Mouse (Mus musculus) heart, embryonic 13.5 days (tissue): ENCODE results near the gene Krtap3-3. TPM values are rescaled to one million over a fixed set of nuclear protein-coding genes. Genes with fewer than 3 reads are reported as not detected.
"Not testable (repeated sequence)": the region's sequence is repeated elsewhere in the genome, so short reads cannot be mapped to it uniquely, and the experiment has no call there.

ENCODE experiments used
- ATAC-seq: fragments of 200-750 bp; cut with Nextera tagmentation; 2 replicates; pipeline ENCODE4 v1.8.0; 2017; ENCODE audit warnings: moderate TSS enrichment; ENCODE audit not compliant: insufficient number of reproducible peaks, low FRiP score, low TSS enrichment; ENCODE audit errors: extremely low read depth
- H3K27ac ChIP-seq: fragments of 300-500 bp; sonication (generic); replicated peaks from 2 replicates; pipeline ENCODE4 v1.5.1; 2015; ENCODE audit warnings: moderate library complexity, mild to moderate bottlenecking, inconsistent platforms
- H3K27me3 ChIP-seq: fragments of 300-500 bp; sonication (generic); replicated peaks from 2 replicates; pipeline ENCODE4 v1.6.1; 2015; ENCODE audit warnings: mild to moderate bottlenecking, inconsistent platforms
- H3K36me3 ChIP-seq: fragments of 300-500 bp; sonication (generic); 2 replicates; pipeline ENCODE4 v1.6.1; 2015; ENCODE audit warnings: mild to moderate bottlenecking, inconsistent platforms
- H3K4me1 ChIP-seq: fragments of 300-500 bp; sonication (generic); 2 replicates; pipeline ENCODE4 v1.6.1; 2015; ENCODE audit warnings: inconsistent platforms
- H3K4me2 ChIP-seq: fragments of 300-500 bp; sonication (generic); 2 replicates; pipeline ENCODE4 v1.6.1; 2015; ENCODE audit warnings: inconsistent platforms, mild to moderate bottlenecking, moderate library complexity
- H3K4me3 ChIP-seq: fragments of 300-500 bp; sonication (generic); 2 replicates; pipeline ENCODE4 v1.5.1; 2015; ENCODE audit warnings: moderate library complexity, mild to moderate bottlenecking, inconsistent platforms
- H3K9ac ChIP-seq: fragments of 300-500 bp; sonication (generic); 2 replicates; pipeline ENCODE4 v1.6.1; 2015; ENCODE audit warnings: inconsistent platforms, mild to moderate bottlenecking, moderate library complexity
- H3K9me3 ChIP-seq: fragments of 300-500 bp; sonication (generic); 2 replicates; pipeline ENCODE4 v1.6.1; 2016; ENCODE audit warnings: inconsistent platforms
- WGBS: fragments of 180-500 bp; shearing (Covaris S2); methylation state at CpG from one replicate; pipeline ENCODE4 v1.1.7; 2015; ENCODE audit warnings: mixed read lengths; 5-methylcytosine and 5-hydroxymethylcytosine counted together
- polyA plus RNA-seq: library from polyadenylated mRNA; unstranded; fragments of >200 nt; fragmentation: Nextera tagmentation; extraction: Ambion mirVana; gene quantifications from 2 replicates; pipeline ENCODE4 v1.2.1, GENCODE M21; 2015

Krtap3-3 gene
- polyA plus RNA-seq: not detected in 2 replicates

GRCm38 (mm10) chr11:99550765-99551164 lies at the start of gene Krtap3-3:
Gene Krtap3-3 (minus strand): TSS chr11:99550865.
- no peak within 1 kb of the TSS for H3K4me3 ChIP-seq
- H3K4me1 ChIP-seq: no peaks in the 10 kb centered on the region
- no peak for ATAC-seq
- no peak within 1 kb of the TSS for H3K4me2 ChIP-seq
- H3K36me3 ChIP-seq: no peaks in the 10 kb centered on the region
- H3K9ac ChIP-seq: no peak within 1 kb of the TSS
- no peak within 1 kb of the TSS for H3K27ac ChIP-seq
- WGBS: 57% methylated on average over 4 of the region's 4 CpGs
- H3K27me3 ChIP-seq: no peaks in the 10 kb centered on the region
- H3K9me3 ChIP-seq: peaks cover 3% of the 10 kb centered on the region; the same call in 1 of the 2 replicates

GRCm38 (mm10) chr11:99597742-99598141 lies 47.1 kb upstream of the Krtap3-3 start, which contains the start of gene Krtap9-3:
Gene Krtap9-3 (minus strand): TSS chr11:99598105.
- not testable (repeated sequence) for H3K9me3 ChIP-seq, ATAC-seq, H3K9ac ChIP-seq, H3K27ac ChIP-seq, H3K4me3 ChIP-seq, H3K4me2 ChIP-seq, H3K4me1 ChIP-seq, H3K27me3 ChIP-seq, H3K36me3 ChIP-seq
- WGBS: 78% methylated on average over 6 of the region's 6 CpGs

GRCm38 (mm10) chr11:99590981-99591380 lies 40.3 kb upstream of the Krtap3-3 start, which contains the start of gene Krtap1-3:
Gene Krtap1-3 (minus strand): TSS chr11:99591339.
- no peak within 1 kb of the TSS for H3K4me3 ChIP-seq
- H3K9ac ChIP-seq: no peak within 1 kb of the TSS
- no peaks in the 10 kb centered on the region for H3K36me3 ChIP-seq
- H3K27ac ChIP-seq: no peak within 1 kb of the TSS
- WGBS: 88% methylated on average over 6 of the region's 6 CpGs
- H3K4me1 ChIP-seq: no peaks in the 10 kb centered on the region
- H3K4me2 ChIP-seq: no peak within 1 kb of the TSS
- no peaks in the 10 kb centered on the region for H3K9me3 ChIP-seq
- no peaks in the 10 kb centered on the region for H3K27me3 ChIP-seq
- ATAC-seq: no peak

- Histone ChIP-seq H3K9ac (no peak overlapping the region), H3K4me2 (no peak overlapping the region), H3K27me3 (no peaks in the 10 kb centered on the region), H3K4me3 (no peak overlapping the region), H3K9me3 (no peaks in the 10 kb centered on the region), H3K36me3 (no peaks in the 10 kb centered on the region), H3K27ac (no peak overlapping the region), H3K4me1 (no peaks in the 10 kb centered on the region)
- no peak for ATAC-seq
- WGBS: 75% methylated on average over 7 of the region's 7 CpGs
These were observed 34.4 kb upstream of the Krtap3-3 start for GRCm38 (mm10) chr11:99585096-99585495.

- Histone ChIP-seq H3K4me1 (no peaks in the 10 kb centered on the region), H3K9me3 (no peaks in the 10 kb centered on the region), H3K27ac (no peak within 1 kb of the TSS), H3K4me2 (no peak within 1 kb of the TSS), H3K4me3 (no peak within 1 kb of the TSS), H3K27me3 (no peaks in the 10 kb centered on the region), H3K36me3 (no peaks in the 10 kb centered on the region), H3K9ac (no peak within 1 kb of the TSS)
- 65% methylated on average over 5 of the region's 5 CpGs for WGBS
- ATAC-seq: no peak
These were observed 32.6 kb upstream of the Krtap3-3 start, which contains the start of gene Krtap1-4 for GRCm38 (mm10) chr11:99583245-99583704. Gene Krtap1-4 (minus strand): TSS chr11:99583654.

GRCm38 (mm10) chr11:99581564-99581963 lies 30.9 kb upstream of the Krtap3-3 start:
- Histone ChIP-seq H3K4me3 (no peak overlapping the region), H3K27ac (no peak overlapping the region), H3K27me3 (no peaks in the 10 kb centered on the region), H3K9ac (no peak overlapping the region), H3K4me1 (no peaks in the 10 kb centered on the region), H3K9me3 (no peaks in the 10 kb centered on the region), H3K36me3 (no peaks in the 10 kb centered on the region), H3K4me2 (no peak overlapping the region)
- 69% methylated on average over 6 of the region's 6 CpGs for WGBS
- ATAC-seq: no peak

GRCm38 (mm10) chr11:99581051-99581450 lies 30.4 kb upstream of the Krtap3-3 start:
- no peaks in the 10 kb centered on the region for H3K27me3 ChIP-seq
- no peak overlapping the region for H3K27ac ChIP-seq
- H3K36me3 ChIP-seq: no peaks in the 10 kb centered on the region
- 82% methylated on average over 5 of the region's 5 CpGs for WGBS
- ATAC-seq: no peak
- H3K4me1 ChIP-seq: no peaks in the 10 kb centered on the region
- H3K4me3 ChIP-seq: no peak overlapping the region
- H3K9me3 ChIP-seq: no peaks in the 10 kb centered on the region
- H3K9ac ChIP-seq: no peak overlapping the region
- no peak overlapping the region for H3K4me2 ChIP-seq

GRCm38 (mm10) chr11:99580636-99581035 lies 30.0 kb upstream of the Krtap3-3 start, which contains the start of gene Krtap1-5:
Gene Krtap1-5 (minus strand): TSS chr11:99581016.
- H3K9me3 ChIP-seq: no peaks in the 10 kb centered on the region
- no peaks in the 10 kb centered on the region for H3K27me3 ChIP-seq
- H3K4me1 ChIP-seq: no peaks in the 10 kb centered on the region
- H3K27ac ChIP-seq: no peak within 1 kb of the TSS
- H3K4me2 ChIP-seq: no peak within 1 kb of the TSS
- ATAC-seq: no peak
- WGBS: 86% methylated on average over 6 of the region's 6 CpGs
- H3K4me3 ChIP-seq: no peak within 1 kb of the TSS
- no peaks in the 10 kb centered on the region for H3K36me3 ChIP-seq
- H3K9ac ChIP-seq: no peak within 1 kb of the TSS

- no peak overlapping the region for H3K27ac ChIP-seq
- H3K9me3 ChIP-seq: no peaks in the 10 kb centered on the region
- H3K36me3 ChIP-seq: no peaks in the 10 kb centered on the region
- 0% methylated on average over 7 of the region's 7 CpGs for WGBS
- no peaks in the 10 kb centered on the region for H3K4me1 ChIP-seq
- peak overlapping the region; percentile 47; the same call in 1 of the 2 replicates for H3K9ac ChIP-seq
- peak overlapping the region; percentile 59 for H3K4me2 ChIP-seq
- H3K4me3 ChIP-seq: peak overlapping the region; percentile 11; the same call in 1 of the 2 replicates
- no peaks in the 10 kb centered on the region for H3K27me3 ChIP-seq
- no peak for ATAC-seq
These were observed 23.4 kb upstream of the Krtap3-3 start for GRCm38 (mm10) chr11:99574106-99574505.

GRCm38 (mm10) chr11:99573164-99573563 lies 22.5 kb upstream of the Krtap3-3 start:
- H3K36me3 ChIP-seq: no peaks in the 10 kb centered on the region
- no peak for ATAC-seq
- no peaks in the 10 kb centered on the region for H3K27me3 ChIP-seq
- H3K4me3 ChIP-seq: no peak overlapping the region
- 64% methylated on average over 4 of the region's 4 CpGs for WGBS
- no peaks in the 10 kb centered on the region for H3K4me1 ChIP-seq
- H3K4me2 ChIP-seq: no peak overlapping the region
- no peak overlapping the region for H3K27ac ChIP-seq
- no peak overlapping the region for H3K9ac ChIP-seq
- H3K9me3 ChIP-seq: no peaks in the 10 kb centered on the region

- no peak for ATAC-seq
- H3K4me1 ChIP-seq: no peaks in the 10 kb centered on the region
- 86% methylated on average over 7 of the region's 7 CpGs for WGBS
- no peak within 1 kb of the TSS for H3K9ac ChIP-seq
- no peaks in the 10 kb centered on the region for H3K9me3 ChIP-seq
- H3K4me3 ChIP-seq: no peak within 1 kb of the TSS
- no peak within 1 kb of the TSS for H3K4me2 ChIP-seq
- H3K27me3 ChIP-seq: no peaks in the 10 kb centered on the region
- no peaks in the 10 kb centered on the region for H3K36me3 ChIP-seq
- H3K27ac ChIP-seq: no peak within 1 kb of the TSS
These were observed 15.9 kb upstream of the Krtap3-3 start, which contains the start of gene Krtap3-1 for GRCm38 (mm10) chr11:99566530-99566929. Gene Krtap3-1 (minus strand): TSS chr11:99566630.

GRCm38 (mm10) chr11:99562580-99562979 lies 11.9 kb upstream of the Krtap3-3 start:
- H3K9ac ChIP-seq: no peak overlapping the region
- 74% methylated on average over 6 of the region's 6 CpGs for WGBS
- no peak overlapping the region for H3K27ac ChIP-seq
- H3K36me3 ChIP-seq: no peaks in the 10 kb centered on the region
- no peak overlapping the region for H3K4me2 ChIP-seq
- no peak for ATAC-seq
- no peaks in the 10 kb centered on the region for H3K27me3 ChIP-seq
- H3K9me3 ChIP-seq: no peaks in the 10 kb centered on the region
- peaks cover 4% of the 10 kb centered on the region; the same call in 1 of the 2 replicates for H3K4me1 ChIP-seq
- H3K4me3 ChIP-seq: no peak overlapping the region
